Mouse (Mus musculus) heart, postnatal 36 days (tissue): ENCODE results near the gene Rictor. TPM values are rescaled to one million over a fixed set of nuclear protein-coding genes. Genes with fewer than 3 reads are reported as not detected.
A peak's percentile ranks its signal among the peaks of the same experiment; 100 is the strongest.
"Not testable (repeated sequence)": the region's sequence is repeated elsewhere in the genome, so short reads cannot be mapped to it uniquely, and the experiment has no call there.

ENCODE experiments used
- DNase-seq, 2 experiments: peaks; one replicate each; pipeline ENCODE4 v3.0.0; 2021 to 2022
- intact Hi-C: fragments of 180-260 bp; cut with DNase I; formaldehyde crosslinking; loops from one replicate; pipeline ENCODE4 v1.15.1; 2025
- total RNA-seq, 2 experiments: library from RNA; stranded (reverse); gene quantifications; 2 replicates each; pipeline ENCODE4 v1.2.3; 2021

Rictor gene
- total RNA-seq, 2 experiments from 2014 or later, result 15.0 to 15.2 TPM

- DNase-seq, result no peak
- intact Hi-C loops, result no loop called here
Measured at GRCm38 (mm10) chr15:6726130-6726808, 18.1 kb downstream of the Rictor start.

GRCm38 (mm10) chr15:6733076-6733475 is 24.9 kb downstream of the Rictor start:
- intact Hi-C loops, result no loop called here
- no peak for DNase-seq

GRCm38 (mm10) chr15:6739180-6739579 is 31.0 kb downstream of the Rictor start:
- intact Hi-C loops, result no loop called here
- DNase-seq, result no peak

GRCm38 (mm10) chr15:6742337-6743025 is 34.3 kb downstream of the Rictor start:
- DNase-seq, result peak in 1 of 2 experiments; percentile 28
- intact Hi-C loops, result no loop called here

- intact Hi-C loops, result no loop called here
- DNase-seq, result no peak
Measured at GRCm38 (mm10) chr15:6743723-6744122, 35.5 kb downstream of the Rictor start.

GRCm38 (mm10) chr15:6746301-6746983 is 38.3 kb downstream of the Rictor start:
- intact Hi-C loops, DNase-seq: not testable (repeated sequence)

GRCm38 (mm10) chr15:6747001-6747400 is 38.8 kb downstream of the Rictor start:
- intact Hi-C loops, result no loop called here
- DNase-seq, result no peak

- intact Hi-C loops, result no loop called here
- no peak for DNase-seq
Measured at GRCm38 (mm10) chr15:6754400-6754799, 46.2 kb downstream of the Rictor start.

GRCm38 (mm10) chr15:6772265-6772664 is 64.1 kb downstream of the Rictor start:
- no peak for DNase-seq
- intact Hi-C loops, result no loop called here

- intact Hi-C loops, result no loop called here
- no peak for DNase-seq
Measured at GRCm38 (mm10) chr15:6786212-6786611, 78.0 kb downstream of the Rictor start.

- intact Hi-C loops, result no loop called here
- DNase-seq, result no peak
Measured at GRCm38 (mm10) chr15:6787236-6787635, 79.1 kb downstream of the Rictor start.

- DNase-seq, result no peak
- intact Hi-C loops, result no loop called here
Measured at GRCm38 (mm10) chr15:6790011-6790410, 81.8 kb downstream of the Rictor start.

- no peak for DNase-seq
- intact Hi-C loops, result no loop called here
Measured at GRCm38 (mm10) chr15:6791648-6792047, 83.5 kb downstream of the Rictor start.

- no peak for DNase-seq
- intact Hi-C loops, result no loop called here
Measured at GRCm38 (mm10) chr15:6792846-6793245, 84.7 kb downstream of the Rictor start.

- intact Hi-C loops, DNase-seq: not testable (repeated sequence)
Measured at GRCm38 (mm10) chr15:6801212-6801611, 93.0 kb downstream of the Rictor start.

GRCm38 (mm10) chr15:6815807-6816206 is 107.6 kb downstream of the Rictor start:
- no peak for DNase-seq
- intact Hi-C loops, result no loop called here

GRCm38 (mm10) chr15:6840199-6840598 is 132.0 kb downstream of the Rictor start:
- intact Hi-C loops, result loop anchor here (1.0 kb wide), 2 partner anchors 44 to 386 kb away; no protein-coding TSS in a partner anchor
- DNase-seq, result no peak

- intact Hi-C loops, result no loop called here
- no peak for DNase-seq
Measured at GRCm38 (mm10) chr15:6849851-6850250, 141.7 kb downstream of the Rictor start.
